Mouse (Mus musculus) C2C12 (cell line): ENCODE data around the gene Cyp4f18.

Experiments used
- CTCF ChIP-seq: IDR thresholded peaks from one replicate; pipeline ENCODE4 v1.5.1; 2011; ENCODE audit not compliant: control insufficient read depth, insufficient read depth, insufficient read length
- FOSL1 ChIP-seq: IDR thresholded peaks from one replicate; pipeline ENCODE4 v1.8.0; 2011; ENCODE audit warnings: mild to moderate bottlenecking, low read length; ENCODE audit not compliant: poor library complexity, insufficient read depth, severe bottlenecking
- MAX ChIP-seq: IDR thresholded peaks from one replicate; pipeline ENCODE4 v1.6.1; 2011; ENCODE audit warnings: mild to moderate bottlenecking, control low read depth
- MYOD1 ChIP-seq: IDR thresholded peaks from one replicate; pipeline ENCODE4 v1.6.1; 2011; ENCODE audit warnings: low read depth; ENCODE audit not compliant: control insufficient read depth, insufficient read length
- MYOG ChIP-seq: IDR thresholded peaks from one replicate; pipeline ENCODE4 v1.6.1; 2011; ENCODE audit not compliant: control insufficient read depth, insufficient read length; ENCODE audit errors: extremely low read depth
- USF1 ChIP-seq: IDR thresholded peaks from one replicate; pipeline ENCODE4 v1.6.1; 2011; ENCODE audit warnings: low read depth, mild to moderate bottlenecking, control low read depth, moderate library complexity

DNA sequence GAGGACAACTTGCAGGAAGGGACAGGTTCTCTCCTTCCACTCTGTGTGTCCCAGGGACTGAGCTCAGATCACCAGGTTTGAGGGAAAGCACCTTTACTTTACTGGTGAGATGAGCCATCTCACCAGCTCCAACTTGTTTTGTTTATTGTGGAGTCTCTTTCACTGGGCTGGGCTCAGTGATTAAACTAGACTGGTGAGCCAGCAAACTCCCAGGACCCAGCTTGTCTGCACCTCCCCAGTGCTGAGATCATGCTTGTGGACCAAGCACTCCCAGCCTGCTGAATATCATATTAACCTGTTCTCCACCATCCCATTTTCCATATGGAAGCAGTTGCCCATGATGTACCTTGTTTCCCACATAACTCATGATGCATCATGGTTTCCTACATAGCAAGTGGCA lies 6.5 kb downstream of the Cyp4f18 start:
- no peak for TF ChIP-seq CTCF
- TF ChIP-seq MAX: no peak
- no peak for TF ChIP-seq FOSL1
- no peak for TF ChIP-seq MYOD1
- no peak for TF ChIP-seq USF1
- TF ChIP-seq MYOG: no peak
